Mouse (Mus musculus) spleen, postnatal 0 days (tissue): Measurements from ENCODE around the gene Rab22a. TPM values are rescaled to one million over a fixed set of nuclear protein-coding genes. Genes with fewer than 3 reads are reported as not detected.

ENCODE experiments used
- polyA plus RNA-seq: library from polyadenylated mRNA; unstranded; fragments of >200 nt; fragmentation: Nextera tagmentation; extraction: Ambion mirVana; gene quantifications from 2 replicates; pipeline ENCODE4 v1.2.1, GENCODE M21; 2015

The Rab22a gene
- polyA plus RNA-seq = 15.2 and 19.2 TPM in 2 replicates

DNA sequence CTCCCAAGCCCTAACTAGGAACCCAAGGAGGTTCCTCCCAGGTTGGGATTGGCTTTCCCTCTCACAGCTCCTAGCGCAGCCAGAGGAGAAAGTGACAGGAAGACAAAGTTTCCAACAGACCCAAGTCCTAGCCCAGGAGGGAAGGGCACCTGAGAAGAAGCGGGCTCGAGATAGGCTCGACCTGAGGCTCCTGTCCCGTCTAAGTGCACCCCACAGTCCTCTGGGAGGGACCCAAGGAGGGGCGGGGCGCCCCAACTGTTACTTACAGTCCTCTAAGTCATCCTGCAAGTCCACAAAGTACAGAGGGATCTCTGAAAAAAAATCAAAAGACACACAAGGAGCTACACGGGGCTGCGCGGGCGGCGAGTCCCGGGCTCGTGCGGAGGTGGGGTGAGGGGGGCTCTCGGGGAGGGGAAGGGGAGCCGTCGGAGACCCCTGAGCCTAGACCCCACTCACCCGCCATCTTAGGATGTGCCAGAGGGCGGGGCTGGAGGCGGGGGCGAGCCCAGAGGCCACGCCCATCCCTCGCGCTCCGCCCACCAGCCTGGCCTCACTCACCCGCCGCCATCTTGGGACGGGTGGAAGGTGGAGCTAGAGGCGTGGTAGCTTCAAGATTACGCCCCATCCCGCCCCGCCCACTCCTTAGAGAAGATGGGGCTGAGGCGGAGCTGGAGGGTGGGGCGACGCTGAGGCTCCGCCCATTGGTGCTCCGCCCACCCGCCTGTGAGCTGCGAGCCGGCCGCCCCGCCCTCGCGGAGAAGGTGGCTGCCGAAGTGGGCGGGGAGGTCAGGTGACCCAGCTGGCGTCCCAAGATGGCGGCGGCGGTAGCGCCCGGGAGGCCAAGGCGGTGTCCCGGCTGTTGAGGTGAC, at the start of gene Rab22a:
Gene Rab22a, plus strand, starts transcription at position 704 of the 869 bp plus-strand sequence.

DNA sequence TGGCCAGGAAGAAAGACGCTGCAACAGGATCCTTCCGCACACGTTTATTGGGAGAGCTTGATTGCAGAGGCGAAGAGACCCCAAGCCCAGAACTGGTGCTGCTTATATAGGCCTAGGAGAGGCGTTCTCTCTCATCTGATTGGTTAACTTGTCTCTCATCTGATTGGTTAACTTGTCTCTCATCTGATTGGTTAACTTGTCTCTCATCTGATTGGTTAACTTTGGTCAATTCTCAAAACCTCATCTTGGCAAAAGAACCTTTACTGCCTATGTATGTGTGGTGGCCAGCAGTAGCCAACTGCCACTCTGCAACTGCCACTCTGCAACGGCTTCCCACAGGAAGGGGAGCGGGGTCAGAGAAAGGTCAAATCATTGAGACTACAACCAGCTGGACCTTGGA, 59.6 kb downstream of the Rab22a start, which contains the start of gene 1700010B08Rik:
Gene 1700010B08Rik, plus strand, starts transcription at position 301 of the 400 bp plus-strand sequence.

DNA sequence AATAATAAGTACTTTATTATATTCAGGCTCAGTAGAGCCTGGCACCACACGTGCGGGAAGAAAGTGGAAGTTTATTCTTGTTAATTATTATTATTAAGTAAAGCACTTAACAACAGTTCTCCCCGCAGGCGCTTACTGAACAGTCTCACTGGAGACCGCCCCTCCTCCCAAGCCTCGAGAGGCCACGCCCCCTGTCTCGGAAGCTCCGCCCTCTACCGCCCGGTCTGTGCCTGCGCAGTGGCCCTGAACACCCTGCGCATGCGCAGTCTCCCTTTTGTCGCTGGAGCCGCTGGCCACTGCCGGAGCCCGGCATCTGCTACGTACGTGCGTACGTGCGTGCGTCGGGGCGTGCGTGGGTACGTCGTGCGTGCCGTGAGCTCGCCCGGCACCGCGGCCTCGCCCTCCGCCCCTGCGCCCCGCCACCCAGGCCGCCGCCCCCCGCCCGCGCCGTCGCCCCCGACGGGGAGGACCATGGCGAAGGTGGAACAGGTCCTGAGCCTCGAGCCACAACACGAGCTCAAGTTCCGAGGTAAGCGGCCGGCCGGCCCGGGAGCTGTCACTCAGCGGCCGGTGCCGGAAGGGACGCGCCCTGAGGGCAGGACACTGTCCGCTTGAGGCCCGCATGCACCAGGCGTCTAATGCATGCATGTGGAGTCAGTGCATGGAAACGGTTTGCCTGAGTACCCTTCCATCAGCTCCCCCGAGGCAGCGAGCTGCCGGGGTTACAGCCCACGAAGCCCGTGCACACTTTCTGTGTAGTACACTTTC, 77.8 kb downstream of the Rab22a start, which contains the start of gene Vapb:
Gene Vapb, plus strand, starts transcription at position 290 of the 768 bp plus-strand sequence.

Other genes starting within 250 kb of the Rab22a start
- gene 1700021F07Rik, start 137.2 kb upstream of the Rab22a start, polyA plus RNA-seq = not detected in 2 replicates
- not detected in 2 replicates for gene Ankrd60, start 81.4 kb upstream of the Rab22a start, polyA plus RNA-seq
- not detected in 2 replicates for gene 1700010B08Rik, start 59.7 kb downstream of the Rab22a start, polyA plus RNA-seq
- gene Vapb, start 77.8 kb downstream of the Rab22a start, polyA plus RNA-seq = 5.4 and 6.1 TPM in 2 replicates